Mouse (Mus musculus) heart, adult 2 months (tissue): Measurements from ENCODE around the gene Zfp61. TPM values are rescaled to one million over a fixed set of nuclear protein-coding genes. Genes with fewer than 3 reads are reported as not detected.

ENCODE experiments used
- DNase-seq, 2 experiments: peaks; one replicate each; pipeline ENCODE4 v3.0.0; 2021
- H3K27ac ChIP-seq: fragments of 200-600 bp; 2 replicates; pipeline ENCODE4 v1.8.1; 2022
- H3K27me3 ChIP-seq: fragments of 200-500 bp; 2 replicates; pipeline ENCODE4 v1.6.1; 2012; ENCODE audit warnings: mild to moderate bottlenecking, low read length, inconsistent platforms, mixed read lengths; ENCODE audit not compliant: control insufficient read depth, insufficient read depth
- H3K36me3 ChIP-seq: fragments of 200-500 bp; 2 replicates; pipeline ENCODE4 v1.6.1; 2012; ENCODE audit warnings: low read length, inconsistent platforms; ENCODE audit not compliant: control insufficient read depth, insufficient read depth
- H3K4me1 ChIP-seq: fragments of 200-500 bp; 2 replicates; pipeline ENCODE4 v1.6.1; 2011; ENCODE audit warnings: low read length; ENCODE audit not compliant: control insufficient read depth, insufficient read depth
- H3K4me3 ChIP-seq: fragments of 200-600 bp; 2 replicates; pipeline ENCODE4 v1.8.1; 2022
- H3K79me2 ChIP-seq: fragments of 200-500 bp; replicated peaks from 2 replicates; pipeline ENCODE4 v1.6.1; 2012; ENCODE audit warnings: mild to moderate bottlenecking, inconsistent platforms, low read length, moderate library complexity, mixed read lengths; ENCODE audit not compliant: control insufficient read depth, insufficient read depth
- H3K9ac ChIP-seq: fragments of 200-500 bp; 2 replicates; pipeline ENCODE4 v1.6.1; 2012; ENCODE audit warnings: low read depth, mild to moderate bottlenecking, control low read depth, inconsistent platforms, low read length, mixed read lengths
- CTCF ChIP-seq: fragments of 200-600 bp; IDR thresholded peaks from 2 replicates; pipeline ENCODE4 v1.8.1; 2022; ENCODE audit warnings: antibody characterized with exemption, mild to moderate bottlenecking, moderate library complexity
- EP300 ChIP-seq: fragments of 200-500 bp; IDR thresholded peaks from 2 replicates; pipeline ENCODE4 v1.6.1; 2011; ENCODE audit warnings: low read depth, low read length, control low read depth; ENCODE audit not compliant: insufficient read depth
- POLR2A ChIP-seq: fragments of 200-500 bp; IDR thresholded peaks from 2 replicates; pipeline ENCODE4 v1.6.1; 2011; ENCODE audit warnings: mild to moderate bottlenecking, low read depth, low read length, control low read depth; ENCODE audit not compliant: insufficient read depth
- WGBS: fragments of 180-500 bp; shearing (Covaris S2); methylation state at CpG from one replicate; pipeline ENCODE4 v1.1.7; 2018; 5-methylcytosine and 5-hydroxymethylcytosine counted together
- intact Hi-C: fragments of 180-260 bp; cut with DNase I; formaldehyde crosslinking; loops from one replicate; pipeline ENCODE4 v1.15.1; 2025
- polyA plus RNA-seq: library from polyadenylated mRNA; depleted of rRNA; stranded (reverse); fragments of >200 nt; gene quantifications from 2 replicates; pipeline ENCODE4 v1.2.3, GENCODE M21; 2012
- total RNA-seq, 2 experiments: library from RNA; stranded (reverse); gene quantifications; 2 replicates each; pipeline ENCODE4 v1.2.3; 2021

Gene Zfp61
- total and polyA plus RNA-seq, 3 experiments: 2.7 to 3.3 (median 2.7) TPM

DNA sequence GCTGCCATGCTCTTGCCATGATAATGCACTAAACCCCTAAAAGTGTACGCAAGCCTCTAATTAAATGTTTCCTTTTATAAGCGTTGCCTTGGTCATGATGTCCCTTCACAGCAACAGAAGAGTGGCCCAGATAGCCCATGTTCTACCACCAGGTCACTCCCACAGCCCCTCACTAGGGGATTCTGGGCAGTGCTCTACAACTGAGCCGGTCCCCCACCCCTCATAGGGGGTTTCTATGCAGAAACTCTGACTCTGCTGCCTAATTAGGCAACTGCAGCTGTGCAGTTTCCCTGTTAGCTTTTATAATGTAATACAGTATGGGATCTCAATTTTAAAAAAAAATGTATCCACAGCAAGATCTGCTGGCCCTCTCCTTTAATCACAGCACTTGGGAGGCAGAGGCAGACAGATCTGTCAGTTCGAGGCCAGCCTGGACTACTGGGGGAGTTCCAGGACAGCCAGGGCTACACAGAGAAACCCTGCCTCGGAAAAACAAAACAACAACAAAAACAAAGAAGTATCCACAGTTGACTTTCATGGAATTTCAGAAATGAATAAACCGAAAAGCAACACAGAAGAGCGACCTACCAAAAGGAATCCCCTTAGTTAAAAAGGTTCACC lies 31.3 kb downstream of the Zfp61 start:
- peak overlapping the region; percentile 75 for H3K27ac ChIP-seq
- TF ChIP-seq POLR2A: no peak
- TF ChIP-seq CTCF: no peak
- no peak for TF ChIP-seq EP300
- DNase-seq: peak in 1 of 2 experiments; percentile 21
- H3K27me3 ChIP-seq: no peaks in the 10 kb centered on the region
- intact Hi-C loops: loop anchor here (1.0 to 5.0 kb wide), 5 partner anchors 15 to 187 kb away; partner anchors contain the start of genes Zfp108, Zfp180, Zfp235 and Zfp94
- H3K9ac ChIP-seq: peak overlapping the region; percentile 61
- 32% methylated on average over 7 of the region's 7 CpGs for WGBS
- no peaks in the 10 kb centered on the region; the same call in 1 of the 2 replicates for H3K4me1 ChIP-seq
- no peaks in the 10 kb centered on the region for H3K79me2 ChIP-seq
- H3K36me3 ChIP-seq: no peaks in the 10 kb centered on the region
- H3K4me3 ChIP-seq: peak overlapping the region; percentile 89

GRCm38 (mm10) chr7:24269256-24269655 lies 31.8 kb downstream of the Zfp61 start:
- Histone ChIP-seq H3K79me2 (no peaks in the 10 kb centered on the region), H3K4me3 (no peak overlapping the region), H3K4me1 (no peaks in the 10 kb centered on the region; the same call in 1 of the 2 replicates), H3K9ac (no peak overlapping the region), H3K27ac (no peak overlapping the region), H3K27me3 (no peaks in the 10 kb centered on the region), H3K36me3 (no peaks in the 10 kb centered on the region)
- no peak for DNase-seq
- intact Hi-C loops: loop anchor here (2.0 to 5.0 kb wide), 4 partner anchors 48 to 187 kb away; partner anchors contain the start of genes Zfp180, Zfp235 and Zfp94
- TF ChIP-seq EP300 (no peak), POLR2A (no peak), CTCF (no peak)
- 71% methylated on average over 3 of the region's 3 CpGs for WGBS

- Histone ChIP-seq H3K4me3 (no peak overlapping the region), H3K79me2 (no peaks in the 10 kb centered on the region), H3K9ac (no peak overlapping the region), H3K27me3 (no peaks in the 10 kb centered on the region), H3K4me1 (no peaks in the 10 kb centered on the region; the same call in 1 of the 2 replicates), H3K27ac (no peak overlapping the region), H3K36me3 (no peaks in the 10 kb centered on the region)
- intact Hi-C loops: loop anchor here (2.0 to 5.0 kb wide), 4 partner anchors 48 to 186 kb away; partner anchors contain the start of genes Zfp180, Zfp235 and Zfp94
- TF ChIP-seq CTCF (no peak), EP300 (no peak)
- WGBS: 68% methylated on average over 24 of the region's 24 CpGs
- DNase-seq: no peak
Measured at GRCm38 (mm10) chr7:24268176-24269155, 32.6 kb downstream of the Zfp61 start.

DNA sequence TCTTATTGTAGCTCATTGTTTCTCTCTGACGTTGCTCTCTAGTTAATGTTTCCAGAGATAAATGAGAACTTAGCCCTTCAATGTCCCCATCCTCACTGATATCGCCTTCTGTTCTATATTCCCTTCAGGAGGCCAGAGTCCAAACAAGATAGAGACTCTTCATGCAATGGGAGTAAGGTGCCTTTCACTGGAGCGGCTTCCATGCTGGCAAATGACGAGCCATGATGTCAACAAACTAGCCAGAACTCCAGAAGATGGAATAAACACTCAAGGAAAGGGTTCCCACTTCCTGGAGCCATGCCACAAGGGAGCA lies 41.1 kb downstream of the Zfp61 start:
- Histone ChIP-seq H3K27me3 (no peaks in the 10 kb centered on the region), H3K4me3 (no peak overlapping the region), H3K79me2 (no peaks in the 10 kb centered on the region), H3K9ac (no peak overlapping the region), H3K27ac (no peak overlapping the region), H3K36me3 (no peaks in the 10 kb centered on the region), H3K4me1 (no peaks in the 10 kb centered on the region)
- intact Hi-C loops: no loop called here
- WGBS: 90% methylated on average over 4 of the region's 4 CpGs
- TF ChIP-seq EP300 (no peak), CTCF (no peak), POLR2A (no peak)
- no peak for DNase-seq

- H3K27me3 ChIP-seq: no peaks in the 10 kb centered on the region
- H3K27ac ChIP-seq: no peak overlapping the region
- WGBS: 84% methylated on average over 13 of the region's 13 CpGs
- no peak overlapping the region for H3K9ac ChIP-seq
- TF ChIP-seq CTCF (no peak), EP300 (no peak), POLR2A (no peak)
- H3K4me1 ChIP-seq: no peaks in the 10 kb centered on the region
- intact Hi-C loops: no loop called here
- DNase-seq: no peak
- no peaks in the 10 kb centered on the region for H3K79me2 ChIP-seq
- H3K4me3 ChIP-seq: no peak overlapping the region
- no peaks in the 10 kb centered on the region for H3K36me3 ChIP-seq
Measured at GRCm38 (mm10) chr7:24259306-24259999, 41.6 kb downstream of the Zfp61 start.
